Mouse (Mus musculus) CH12.LX (cell line): ENCODE measurements around the gene Olfr818. TPM values are rescaled to one million over a fixed set of nuclear protein-coding genes. Genes with fewer than 3 reads are reported as not detected.
"Not testable (repeated sequence)": the region's sequence is repeated elsewhere in the genome, so short reads cannot be mapped to it uniquely, and the experiment has no call there.

Source experiments
- DNase-seq: peaks from one replicate; pipeline ENCODE4 v3.0.0-alpha.2; 2013; ENCODE audit errors: extremely low read depth
- H3K27ac ChIP-seq: 2 replicates; pipeline ENCODE4 v1.5.1; 2012; ENCODE audit warnings: low read depth, mild to moderate bottlenecking, control low read depth, moderate library complexity; ENCODE audit not compliant: insufficient read depth
- H3K27me3 ChIP-seq: replicated peaks from 2 replicates; pipeline ENCODE3; 2012; ENCODE audit warnings: inconsistent platforms
- H3K36me3 ChIP-seq, 2 experiments: replicated peaks in 1 of 2; 2 replicates each; pipeline versions ENCODE3 to v1.6.1; 2012; ENCODE audit warnings: inconsistent platforms in 1 of 2, low read length in 1 of 2, mild to moderate bottlenecking in 1 of 2, mixed read lengths in 1 of 2, moderate library complexity in 1 of 2; ENCODE audit not compliant: control insufficient read depth in 1 of 2, insufficient read depth in 1 of 2
- H3K4me1 ChIP-seq, 2 experiments: 2 replicates each; pipeline ENCODE4 v1.6.1; 2012; ENCODE audit warnings: inconsistent platforms in 1 of 2, moderate library complexity in 1 of 2; ENCODE audit not compliant: insufficient read depth in 2 of 2, control insufficient read depth in 1 of 2
- H3K4me2 ChIP-seq: 2 replicates; pipeline ENCODE4 v1.6.1; 2012; ENCODE audit warnings: low read depth, mild to moderate bottlenecking, control low read depth; ENCODE audit not compliant: poor library complexity, insufficient read depth, severe bottlenecking
- H3K4me3 ChIP-seq, 3 experiments: fragments of 150-350 bp in 1 of 3; sonication (generic) in 1 of 3; replicated peaks in 1 of 3; 2 replicates each; pipeline versions ENCODE3 to v1.5.1; 2011 to 2012; ENCODE audit warnings: low read depth in 2 of 3, low read length in 2 of 3, mild to moderate bottlenecking in 2 of 3, moderate library complexity in 2 of 3, control low read depth in 1 of 3, improper control_type of control experiment in 1 of 3, inconsistent platforms in 1 of 3, mixed read lengths in 1 of 3; ENCODE audit not compliant: poor library complexity in 1 of 3
- H3K79me2 ChIP-seq: replicated peaks from 2 replicates; pipeline ENCODE4 v1.6.1; 2012; ENCODE audit warnings: mild to moderate bottlenecking, moderate library complexity; ENCODE audit not compliant: control insufficient read depth, poor library complexity, insufficient read depth, severe bottlenecking; ENCODE audit errors: extremely low read depth
- H3K9ac ChIP-seq: 2 replicates; pipeline ENCODE4 v1.6.1; 2012; ENCODE audit warnings: low read depth, mild to moderate bottlenecking, control low read depth, moderate library complexity; ENCODE audit not compliant: insufficient read depth
- H3K9me3 ChIP-seq: replicated peaks from 2 replicates; pipeline ENCODE3; 2012; ENCODE audit warnings: low read length, inconsistent platforms, mixed read lengths
- CHD1 ChIP-seq: IDR thresholded peaks from 2 replicates; pipeline ENCODE4 v1.6.1; 2012; ENCODE audit warnings: low read depth, low read length, improper control_type of control experiment, inconsistent platforms
- ETS1 ChIP-seq: conservative IDR thresholded peaks from 2 replicates; pipeline ENCODE4 v1.6.1; 2012; ENCODE audit warnings: low read depth, mild to moderate bottlenecking, inconsistent platforms, low read length, improper control_type of control experiment, moderate library complexity
- HCFC1 ChIP-seq: IDR thresholded peaks from 2 replicates; pipeline ENCODE4 v1.6.1; 2012; ENCODE audit warnings: low read depth, mild to moderate bottlenecking, inconsistent platforms, low read length, improper control_type of control experiment
- IRF4 ChIP-seq: IDR thresholded peaks from 2 replicates; pipeline ENCODE4 v1.6.1; 2014; ENCODE audit warnings: low read depth, mild to moderate bottlenecking, inconsistent platforms, low read length, improper control_type of control experiment
- MEF2A ChIP-seq: IDR thresholded peaks from 2 replicates; pipeline ENCODE4 v1.6.1; 2014; ENCODE audit warnings: low read depth, mild to moderate bottlenecking, inconsistent platforms, low read length, improper control_type of control experiment, borderline replicate concordance
- NRF1 ChIP-seq: IDR thresholded peaks from 2 replicates; pipeline ENCODE4 v1.6.1; 2014; ENCODE audit warnings: low read depth, mild to moderate bottlenecking, inconsistent platforms, low read length, improper control_type of control experiment, moderate library complexity
- PAX5 ChIP-seq: IDR thresholded peaks from 2 replicates; pipeline ENCODE4 v1.6.1; 2012; ENCODE audit warnings: low read length, inconsistent platforms, mixed read lengths
- POLR2A ChIP-seq: IDR thresholded peaks from 2 replicates; pipeline ENCODE4 v1.6.1; 2011; ENCODE audit warnings: low read depth, mild to moderate bottlenecking, improper control_type of control experiment, low read length
- RCOR1 ChIP-seq: conservative IDR thresholded peaks from 2 replicates; pipeline ENCODE4 v1.6.1; 2012; ENCODE audit warnings: low read depth, mild to moderate bottlenecking, inconsistent platforms, low read length, improper control_type of control experiment
- TBP ChIP-seq: conservative IDR thresholded peaks from 2 replicates; pipeline ENCODE4 v1.6.1; 2011; ENCODE audit warnings: low read depth, low read length, improper control_type of control experiment
- UBTF ChIP-seq: IDR thresholded peaks from 2 replicates; pipeline ENCODE4 v1.6.1; 2012; ENCODE audit warnings: low read depth, mild to moderate bottlenecking, inconsistent platforms, low read length, improper control_type of control experiment, moderate library complexity
- USF1 ChIP-seq: IDR thresholded peaks from 2 replicates; pipeline ENCODE4 v1.6.1; 2014; ENCODE audit warnings: low read depth, mild to moderate bottlenecking, inconsistent platforms, low read length, improper control_type of control experiment
- USF2 ChIP-seq: conservative IDR thresholded peaks from 2 replicates; pipeline ENCODE4 v1.6.1; 2011; ENCODE audit warnings: low read depth, low read length, improper control_type of control experiment
- ZKSCAN1 ChIP-seq: IDR thresholded peaks from 2 replicates; pipeline ENCODE4 v1.6.1; 2012; ENCODE audit warnings: low read depth, inconsistent platforms, low read length, improper control_type of control experiment, borderline replicate concordance
- dilution Hi-C: fragments of 300-500 bp; cut with MboI; formaldehyde crosslinking; loops from 2 replicates; pipeline ENCODE4 v1.14.3; 2020; ENCODE audit warnings: low sequenced_read_pairs; ENCODE audit not compliant: extremely low pct_unique_long_range_greater_than_20kb, extremely low pct_ligation_motif_present
- in situ Hi-C: fragments of 300-500 bp; cut with MboI; formaldehyde crosslinking; loops from 3 replicates; pipeline ENCODE4 v1.14.3; 2019; ENCODE audit warnings: low sequenced_read_pairs, low pct_ligation_motif_present, low pct_unique_long_range_greater_than_20kb, mixed read lengths
- polyA plus RNA-seq: library from polyadenylated mRNA; unstranded; fragments of >175 nt; gene quantifications from 2 replicates; pipeline ENCODE4 v1.2.1, GENCODE M21; 2012; ENCODE audit warnings: low read depth; ENCODE audit not compliant: insufficient read length
- total RNA-seq, 2 experiments: library from RNA; depleted of rRNA; stranded (reverse); fragments of 300-350 nt in 1 of 2; fragments of >200 nt in 1 of 2; gene quantifications; 2 replicates each; pipeline ENCODE4 v1.2.3; 2012 to 2014

The Olfr818 gene
- total and polyA plus RNA-seq, 3 experiments, result not detected

DNA sequence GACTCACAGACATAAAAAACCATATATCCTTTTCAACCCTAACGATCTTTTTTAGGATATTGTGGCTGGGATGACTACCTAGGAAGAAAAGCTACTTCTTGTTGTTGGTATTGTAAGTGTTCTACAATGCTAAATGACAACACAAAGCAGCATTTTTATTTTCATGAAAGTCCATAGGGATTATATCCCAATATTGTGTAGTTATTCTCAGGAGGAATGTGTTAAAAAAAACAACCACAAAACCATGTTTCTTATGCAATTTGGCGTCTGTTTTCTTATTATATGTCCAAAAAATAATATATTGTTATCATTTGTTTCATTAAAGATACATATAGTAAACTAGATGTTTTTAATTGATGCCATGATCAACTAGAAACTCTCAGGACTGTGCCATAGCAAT, 18.3 kb upstream of the Olfr818 start, which contains the start of gene Olfr819:
Olfr819 (minus strand) TSS at position 101 of the 400 bp plus-strand sequence.
- H3K4me1 ChIP-seq, in situ Hi-C loops, H3K4me2 ChIP-seq, H3K9me3 ChIP-seq, H3K9ac ChIP-seq, DNase-seq, H3K27ac ChIP-seq, dilution Hi-C loops, H3K27me3 ChIP-seq, H3K4me3 ChIP-seq, H3K79me2 ChIP-seq, H3K36me3 ChIP-seq: not testable (repeated sequence)

- H3K79me2 ChIP-seq, H3K9ac ChIP-seq, DNase-seq, H3K9me3 ChIP-seq, H3K36me3 ChIP-seq, in situ Hi-C loops, H3K4me1 ChIP-seq, H3K4me3 ChIP-seq, dilution Hi-C loops, H3K27me3 ChIP-seq, H3K4me2 ChIP-seq, H3K27ac ChIP-seq: not testable (repeated sequence)
Observed at GRCm38 (mm10) chr10:129966232-129966631, 17.3 kb upstream of the Olfr818 start.

GRCm38 (mm10) chr10:129915497-129915896, 33.4 kb downstream of the Olfr818 start, which contains the start of gene Olfr816:
TSS of gene Olfr816 (minus strand) at chr10:129915597.
- dilution Hi-C loops (no loop called here), in situ Hi-C loops (no loop called here)
- H3K27me3 ChIP-seq, result no peaks in the 10 kb centered on the region
- no peak within 1 kb of the TSS for H3K9ac ChIP-seq
- H3K36me3 ChIP-seq, result no peaks in the 10 kb centered on the region
- no peaks in the 10 kb centered on the region for H3K79me2 ChIP-seq
- TF ChIP-seq IRF4 (no peak), PAX5 (no peak), RCOR1 (no peak), HCFC1 (no peak), POLR2A (no peak), USF1 (no peak), TBP (no peak), ETS1 (no peak), UBTF (no peak), USF2 (no peak), NRF1 (no peak), MEF2A (no peak), CHD1 (no peak), ZKSCAN1 (no peak)
- no peak within 1 kb of the TSS for H3K4me2 ChIP-seq
- DNase-seq, result no peak
- H3K4me3 ChIP-seq, result no peak within 1 kb of the TSS
- no peaks in the 10 kb centered on the region for H3K4me1 ChIP-seq
- H3K27ac ChIP-seq, result no peak within 1 kb of the TSS
- H3K9me3 ChIP-seq, result no peaks in the 10 kb centered on the region

- H3K9ac ChIP-seq, H3K79me2 ChIP-seq, in situ Hi-C loops, DNase-seq, H3K4me3 ChIP-seq, H3K27ac ChIP-seq, H3K9me3 ChIP-seq, H3K27me3 ChIP-seq, dilution Hi-C loops, H3K36me3 ChIP-seq, H3K4me1 ChIP-seq, H3K4me2 ChIP-seq: not testable (repeated sequence)
Observed at GRCm38 (mm10) chr10:129905767-129906166, 43.1 kb downstream of the Olfr818 start, which contains the start of gene Olfr815. TSS of gene Olfr815 (minus strand) at chr10:129905867.
